Mouse (Mus musculus): ENCODE measurements around the gene Pole. TPM values are rescaled to one million over a fixed set of nuclear protein-coding genes. Genes with fewer than 3 reads are reported as not detected.
A peak's percentile ranks its signal among the peaks of the same experiment; 100 is the strongest.

Pole gene
- polyA plus RNA-seq, 1 experiment from 2014 or later = 60.3 TPM

- no peak overlapping the region for H3K27ac ChIP-seq
- peaks cover 15% of the 10 kb centered on the region for H3K4me1 ChIP-seq
- DNase-seq (ENCODE audit: extremely low spot score, low spot score) = peak; percentile 55
- peaks cover 38% of the 10 kb centered on the region for H3K27me3 ChIP-seq (ENCODE audit: poor library complexity, severe bottlenecking)
- H3K4me3 ChIP-seq = no peak overlapping the region
- H3K9me3 ChIP-seq = no peaks in the 10 kb centered on the region
- H3K36me3 ChIP-seq (replicated peaks) = no peaks in the 10 kb centered on the region
- 20% methylated on average over 7 of the region's 7 CpGs for WGBS
Measured at GRCm38 (mm10) chr5:110354716-110355115, 68.6 kb downstream of the Pole start.

- no peaks in the 10 kb centered on the region for H3K9me3 ChIP-seq
- peak; percentile 83 for DNase-seq (ENCODE audit: extremely low spot score, low spot score)
- peaks cover 53% of the 10 kb centered on the region for H3K27me3 ChIP-seq (ENCODE audit: poor library complexity, severe bottlenecking)
- H3K4me3 ChIP-seq = no peak overlapping the region
- H3K4me1 ChIP-seq = peaks cover 7% of the 10 kb centered on the region; the same call in 1 of the 2 replicates
- WGBS = 44% methylated on average over 9 of the region's 9 CpGs
- no peak overlapping the region for H3K27ac ChIP-seq
- H3K36me3 ChIP-seq (replicated peaks) = peaks cover 12% of the 10 kb centered on the region
Measured at GRCm38 (mm10) chr5:110357531-110358179, 71.5 kb downstream of the Pole start.

GRCm38 (mm10) chr5:110361465-110361864, 75.4 kb downstream of the Pole start:
- no peaks in the 10 kb centered on the region for H3K9me3 ChIP-seq
- H3K4me1 ChIP-seq = peaks cover 20% of the 10 kb centered on the region
- WGBS = 88% methylated on average over 6 of the region's 6 CpGs
- H3K36me3 ChIP-seq (replicated peaks) = peaks cover 41% of the 10 kb centered on the region
- no peak overlapping the region for H3K27ac ChIP-seq
- H3K27me3 ChIP-seq (ENCODE audit: poor library complexity, severe bottlenecking) = peaks cover 48% of the 10 kb centered on the region
- no peak overlapping the region for H3K4me3 ChIP-seq
- no peak for DNase-seq (ENCODE audit: extremely low spot score, low spot score)

GRCm38 (mm10) chr5:110362813-110363178, 76.7 kb downstream of the Pole start:
- peaks cover 53% of the 10 kb centered on the region for H3K36me3 ChIP-seq (replicated peaks)
- 3% methylated on average over 28 of the region's 28 CpGs for WGBS
- H3K27me3 ChIP-seq (ENCODE audit: poor library complexity, severe bottlenecking) = peaks cover 42% of the 10 kb centered on the region
- H3K4me3 ChIP-seq = peak overlapping the region; percentile 61
- H3K9me3 ChIP-seq = no peaks in the 10 kb centered on the region
- no peak for DNase-seq (ENCODE audit: extremely low spot score, low spot score)
- H3K4me1 ChIP-seq = peaks cover 20% of the 10 kb centered on the region
- H3K27ac ChIP-seq = peak overlapping the region; percentile 77

- Histone ChIP-seq H3K27ac (peak overlapping the region; percentile 77), H3K4me3 (peak overlapping the region; percentile 61), H3K4me1 (peaks cover 20% of the 10 kb centered on the region), H3K9me3 (no peaks in the 10 kb centered on the region), H3K36me3 (replicated peaks) (peaks cover 57% of the 10 kb centered on the region), H3K27me3 (ENCODE audit: poor library complexity, severe bottlenecking) (peaks cover 42% of the 10 kb centered on the region)
- 2% methylated on average over 72 of the region's 72 CpGs for WGBS
- peak; percentile 68 for DNase-seq (ENCODE audit: extremely low spot score, low spot score)
Measured at GRCm38 (mm10) chr5:110363179-110363821, 77.2 kb downstream of the Pole start.

- H3K27ac ChIP-seq = peak overlapping the region; percentile 77
- WGBS = 36% methylated on average over 11 of the region's 11 CpGs
- peaks cover 64% of the 10 kb centered on the region for H3K36me3 ChIP-seq (replicated peaks)
- no peaks in the 10 kb centered on the region for H3K9me3 ChIP-seq
- peaks cover 20% of the 10 kb centered on the region for H3K4me1 ChIP-seq
- peaks cover 42% of the 10 kb centered on the region for H3K27me3 ChIP-seq (ENCODE audit: poor library complexity, severe bottlenecking)
- DNase-seq (ENCODE audit: extremely low spot score, low spot score) = no peak
- peak overlapping the region; percentile 61 for H3K4me3 ChIP-seq
Measured at GRCm38 (mm10) chr5:110363822-110364545, 77.9 kb downstream of the Pole start.

GRCm38 (mm10) chr5:110376802-110377433, 90.8 kb downstream of the Pole start:
- peak; percentile 76 for DNase-seq (ENCODE audit: extremely low spot score, low spot score)
- H3K27me3 ChIP-seq (ENCODE audit: poor library complexity, severe bottlenecking) = 0 out of 2 replicates have a peak, but pooled peaks cover 5% of the 10 kb centered on the region
- no peak overlapping the region for H3K4me3 ChIP-seq
- H3K9me3 ChIP-seq = no peaks in the 10 kb centered on the region
- H3K36me3 ChIP-seq (replicated peaks) = peaks cover 100% of the 10 kb centered on the region
- peaks cover 28% of the 10 kb centered on the region for H3K4me1 ChIP-seq
- peak overlapping the region; percentile 35; the same call in 1 of the 2 replicates for H3K27ac ChIP-seq
- 56% methylated on average over 8 of the region's 8 CpGs for WGBS

GRCm38 (mm10) chr5:110378181-110378583, 92.1 kb downstream of the Pole start:
- H3K9me3 ChIP-seq = no peaks in the 10 kb centered on the region
- 0 out of 2 replicates have a peak, but pooled peaks cover 5% of the 10 kb centered on the region for H3K27me3 ChIP-seq (ENCODE audit: poor library complexity, severe bottlenecking)
- H3K4me1 ChIP-seq = peaks cover 28% of the 10 kb centered on the region
- H3K36me3 ChIP-seq (replicated peaks) = peaks cover 93% of the 10 kb centered on the region
- WGBS = 28% methylated on average over 20 of the region's 20 CpGs
- H3K4me3 ChIP-seq = no peak overlapping the region
- peak overlapping the region; percentile 2; the same call in 1 of the 2 replicates for H3K27ac ChIP-seq
- peak; percentile 34 for DNase-seq (ENCODE audit: extremely low spot score, low spot score)

- H3K36me3 ChIP-seq (replicated peaks) = peaks cover 87% of the 10 kb centered on the region
- no peak overlapping the region for H3K27ac ChIP-seq
Measured at GRCm38 (mm10) chr5:110379086-110379485, 93.0 kb downstream of the Pole start.

GRCm38 (mm10) chr5:110379823-110380222, 93.7 kb downstream of the Pole start:
- no peak overlapping the region for H3K4me3 ChIP-seq
- H3K27me3 ChIP-seq (ENCODE audit: poor library complexity, severe bottlenecking) = 0 out of 2 replicates have a peak, but pooled peaks cover 5% of the 10 kb centered on the region
- DNase-seq (ENCODE audit: extremely low spot score, low spot score) = no peak
- H3K36me3 ChIP-seq (replicated peaks) = peaks cover 84% of the 10 kb centered on the region
- no peak overlapping the region for H3K27ac ChIP-seq
- WGBS = 91% methylated on average over 4 of the region's 4 CpGs
- H3K4me1 ChIP-seq = peaks cover 44% of the 10 kb centered on the region
- H3K9me3 ChIP-seq = no peaks in the 10 kb centered on the region

More at GRCm38 (mm10) chr5:110379086-110379485, 93.0 kb downstream of the Pole start:
- no peak for DNase-seq (ENCODE audit: extremely low spot score, low spot score)
- Histone ChIP-seq H3K9me3 (no peaks in the 10 kb centered on the region), H3K4me3 (no peak overlapping the region), H3K4me1 (peaks cover 37% of the 10 kb centered on the region), H3K27me3 (ENCODE audit: poor library complexity, severe bottlenecking) (0 out of 2 replicates have a peak, but pooled peaks cover 5% of the 10 kb centered on the region)
- 89% methylated on average over 15 of the region's 15 CpGs for WGBS

GRCm38 (mm10) chr5:110384491-110384890, 98.4 kb downstream of the Pole start:
- H3K4me3 ChIP-seq = peak overlapping the region; percentile 83
- peaks cover 40% of the 10 kb centered on the region for H3K27me3 ChIP-seq (ENCODE audit: poor library complexity, severe bottlenecking)
- WGBS = 64% methylated on average over 6 of the region's 6 CpGs
- H3K36me3 ChIP-seq (replicated peaks) = peaks cover 38% of the 10 kb centered on the region
- H3K9me3 ChIP-seq = no peaks in the 10 kb centered on the region
- no peak for DNase-seq (ENCODE audit: extremely low spot score, low spot score)
- H3K4me1 ChIP-seq = peaks cover 48% of the 10 kb centered on the region
- peak overlapping the region; percentile 91; the same call in 1 of the 2 replicates for H3K27ac ChIP-seq

GRCm38 (mm10) chr5:110385263-110385662, 99.2 kb downstream of the Pole start:
- H3K27ac ChIP-seq = peak overlapping the region; percentile 91; the same call in 1 of the 2 replicates
- peaks cover 48% of the 10 kb centered on the region for H3K4me1 ChIP-seq
- H3K9me3 ChIP-seq = no peaks in the 10 kb centered on the region
- peak overlapping the region; percentile 83 for H3K4me3 ChIP-seq
- DNase-seq (ENCODE audit: extremely low spot score, low spot score) = no peak
- whole genome bisulfite sequencing = 46% methylated on average over 4 of the region's 4 CpGs
- peaks cover 30% of the 10 kb centered on the region for H3K36me3 ChIP-seq (replicated peaks)
- H3K27me3 ChIP-seq (ENCODE audit: poor library complexity, severe bottlenecking) = peaks cover 40% of the 10 kb centered on the region
